Mouse (Mus musculus) brain, adult 2 months (tissue): ENCODE measurements around the gene Zfp622.
A peak's percentile ranks its signal among the peaks of the same experiment; 100 is the strongest.
"Not testable (repeated sequence)": the region's sequence is repeated elsewhere in the genome, so short reads cannot be mapped to it uniquely, and the experiment has no call there.

Experiments used
- DNase-seq: peaks from one replicate; pipeline ENCODE4 v3.0.0; 2011; ENCODE audit warnings: low read depth, low spot score

Zfp622 gene

DNA sequence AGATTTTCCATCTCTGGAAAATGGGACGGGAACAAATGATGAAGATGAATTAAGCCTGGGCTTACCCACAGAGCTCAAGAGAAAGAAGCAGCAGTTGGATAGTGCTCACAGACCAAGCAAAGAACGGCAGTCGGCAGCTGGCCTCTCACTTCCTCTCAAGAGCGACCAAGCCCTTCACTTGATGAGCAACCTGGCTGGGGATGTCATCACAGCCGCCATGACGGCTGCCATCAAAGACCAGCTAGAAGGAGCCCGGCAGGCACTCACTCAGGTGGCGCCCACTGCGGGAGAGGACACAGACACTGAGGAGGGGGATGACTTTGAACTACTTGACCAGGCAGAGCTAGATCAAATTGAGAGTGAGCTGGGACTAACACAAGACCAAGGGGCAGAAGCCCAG, 12.6 kb upstream of the Zfp622 start:
- DNase-seq: no peak

GRCm38 (mm10) chr15:25972758-25973157, 11.4 kb upstream of the Zfp622 start:
- DNase-seq: no peak

GRCm38 (mm10) chr15:25974352-25974751, 9.8 kb upstream of the Zfp622 start:
- no peak for DNase-seq

GRCm38 (mm10) chr15:25975810-25976209, 8.4 kb upstream of the Zfp622 start:
- no peak for DNase-seq

- not testable (repeated sequence) for DNase-seq
Observed at GRCm38 (mm10) chr15:25983614-25984013, 552 bp upstream of the Zfp622 start.

- no peak for DNase-seq
Observed at GRCm38 (mm10) chr15:25984734-25985492, 747 bp downstream of the Zfp622 start.

DNA sequence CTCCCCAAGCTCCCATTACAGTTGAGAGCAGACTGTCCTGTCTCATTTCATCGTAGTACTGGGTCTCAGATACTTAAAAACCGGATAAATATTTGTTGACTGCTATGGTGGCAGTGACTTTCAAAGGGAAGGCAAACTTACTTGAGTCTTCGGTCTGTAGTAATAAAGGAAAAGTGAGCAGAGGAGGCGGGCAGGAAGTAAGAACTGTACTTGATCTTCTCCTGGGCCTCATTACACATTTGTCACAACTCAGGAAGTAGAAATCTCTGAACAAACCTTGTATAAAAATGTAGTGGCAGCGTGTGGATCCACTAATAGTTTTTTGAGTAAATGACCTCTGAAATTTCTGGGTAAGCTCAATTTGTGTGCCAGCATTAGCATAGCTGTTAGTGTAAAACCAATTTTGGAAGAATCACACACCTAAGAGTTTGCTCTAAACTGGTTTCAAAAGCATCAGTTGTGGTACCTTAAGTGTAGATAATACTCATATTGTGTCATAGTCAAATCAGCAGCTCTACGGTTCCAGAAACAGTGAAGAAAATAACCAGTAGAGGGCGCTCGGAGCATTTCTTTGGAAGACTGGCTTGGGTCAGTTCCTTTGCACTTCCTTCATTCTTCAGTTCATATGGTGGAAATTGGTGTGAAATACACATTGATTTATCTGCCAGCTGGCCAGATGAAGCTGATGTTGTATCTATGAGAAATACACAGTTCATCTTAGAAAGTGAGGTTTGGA, 9.0 kb downstream of the Zfp622 start:
- peak; percentile 81 for DNase-seq

- DNase-seq: peak; percentile 74
Observed at GRCm38 (mm10) chr15:25995521-25995920, 11.4 kb downstream of the Zfp622 start.

DNA sequence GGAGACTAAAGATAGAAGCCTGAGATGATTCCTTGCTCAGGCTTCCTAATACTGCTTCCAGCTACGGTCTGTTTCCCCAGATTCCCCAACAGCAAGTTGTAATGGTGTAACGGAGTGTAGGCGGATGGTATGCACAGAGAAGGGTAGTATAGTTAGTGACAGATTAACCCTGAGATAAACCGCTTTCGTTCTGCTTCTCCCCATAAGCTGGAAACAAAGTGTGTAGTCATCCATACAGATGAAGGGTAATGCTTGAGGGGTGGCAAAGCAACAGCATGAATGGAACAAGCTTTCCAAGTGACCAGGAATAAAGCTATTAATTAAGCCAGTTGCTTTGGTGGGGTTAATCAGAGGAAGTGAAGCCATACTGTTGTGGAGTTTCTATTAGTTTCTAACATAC, 15.4 kb downstream of the Zfp622 start:
- DNase-seq: not testable (repeated sequence)

DNA sequence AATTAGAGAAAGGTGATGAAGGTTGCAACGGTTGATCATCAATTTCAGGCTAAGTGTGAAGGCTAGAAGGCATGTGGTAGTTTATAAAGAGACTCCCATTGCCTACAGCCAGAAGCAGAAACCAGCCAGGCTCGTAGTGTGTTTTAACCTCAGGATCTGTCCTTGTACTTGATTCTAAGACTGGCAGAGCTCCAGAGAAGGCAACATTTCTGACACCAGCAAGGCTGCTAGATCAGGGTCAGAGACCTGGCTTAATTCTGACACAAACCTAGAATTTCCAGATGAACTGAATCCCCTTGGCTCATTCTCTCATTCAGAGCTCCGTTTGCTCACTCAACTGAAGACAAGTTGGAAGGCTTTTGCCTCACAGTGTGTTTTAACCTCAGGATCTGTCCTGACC, 24.5 kb downstream of the Zfp622 start:
- no peak for DNase-seq

DNA sequence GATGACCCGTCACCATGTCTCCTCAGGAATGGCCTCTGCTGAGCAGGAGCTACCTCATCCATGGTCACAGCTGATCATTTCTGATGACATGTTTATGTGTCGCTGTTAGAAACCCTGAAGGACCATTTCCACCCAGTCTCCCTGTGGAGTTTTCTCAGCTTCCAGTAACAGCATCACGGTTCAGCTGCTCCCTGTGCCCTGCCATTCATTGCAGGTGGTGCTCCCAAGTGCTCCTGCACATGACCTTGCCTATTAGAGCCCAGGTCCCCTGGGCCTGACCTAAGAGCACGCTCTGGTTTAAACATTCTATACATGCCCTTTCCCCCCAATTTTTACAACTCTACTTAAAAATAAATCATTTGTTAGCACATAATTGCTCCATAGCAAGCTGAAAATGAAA, 28.7 kb downstream of the Zfp622 start:
- DNase-seq: no peak

- no peak for DNase-seq
Observed at GRCm38 (mm10) chr15:26015979-26016665, 32.0 kb downstream of the Zfp622 start.

DNA sequence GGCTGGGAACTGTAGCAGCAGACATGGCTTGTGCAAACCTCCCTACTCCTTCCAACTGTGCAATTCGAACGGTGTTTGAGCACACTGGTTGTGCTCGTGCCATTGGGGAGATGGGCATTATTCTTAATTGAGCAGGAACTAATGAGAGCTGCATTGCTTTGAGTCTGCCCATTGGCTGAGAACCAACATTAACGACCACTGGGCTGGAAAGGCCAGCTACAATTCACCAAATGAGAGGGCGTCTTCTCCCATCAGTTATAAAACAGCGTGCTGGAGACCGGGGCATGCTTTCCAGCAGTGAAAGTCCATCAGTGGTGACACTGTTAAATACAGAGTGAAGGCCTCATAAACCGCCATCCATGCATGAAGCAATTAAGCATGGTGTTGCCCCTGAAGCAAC, 37.6 kb downstream of the Zfp622 start:
- DNase-seq: no peak

- no peak for DNase-seq
Observed at GRCm38 (mm10) chr15:26022636-26023035, 38.5 kb downstream of the Zfp622 start.

DNA sequence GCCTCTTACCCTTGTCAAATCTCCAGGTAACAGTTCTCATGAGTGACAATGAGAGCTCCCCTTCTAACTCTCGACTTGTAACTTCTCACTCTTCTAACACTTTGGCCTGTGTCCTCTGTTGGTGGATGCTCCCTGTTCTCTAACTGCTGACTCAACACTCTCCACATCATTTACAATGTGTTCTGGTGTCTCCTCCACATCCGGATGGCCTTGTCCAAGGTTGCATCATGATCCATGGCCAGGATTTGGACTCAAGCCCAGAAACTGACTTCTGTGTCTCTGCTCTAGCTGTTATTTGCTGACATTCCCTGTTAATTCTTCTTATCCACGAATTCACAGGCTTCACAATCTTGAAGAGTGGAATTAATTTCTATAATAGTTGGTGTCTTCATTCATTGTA, 47.5 kb downstream of the Zfp622 start:
- peak; percentile 41 for DNase-seq

- no peak for DNase-seq
Observed at GRCm38 (mm10) chr15:26040567-26040966, 56.4 kb downstream of the Zfp622 start.

DNA sequence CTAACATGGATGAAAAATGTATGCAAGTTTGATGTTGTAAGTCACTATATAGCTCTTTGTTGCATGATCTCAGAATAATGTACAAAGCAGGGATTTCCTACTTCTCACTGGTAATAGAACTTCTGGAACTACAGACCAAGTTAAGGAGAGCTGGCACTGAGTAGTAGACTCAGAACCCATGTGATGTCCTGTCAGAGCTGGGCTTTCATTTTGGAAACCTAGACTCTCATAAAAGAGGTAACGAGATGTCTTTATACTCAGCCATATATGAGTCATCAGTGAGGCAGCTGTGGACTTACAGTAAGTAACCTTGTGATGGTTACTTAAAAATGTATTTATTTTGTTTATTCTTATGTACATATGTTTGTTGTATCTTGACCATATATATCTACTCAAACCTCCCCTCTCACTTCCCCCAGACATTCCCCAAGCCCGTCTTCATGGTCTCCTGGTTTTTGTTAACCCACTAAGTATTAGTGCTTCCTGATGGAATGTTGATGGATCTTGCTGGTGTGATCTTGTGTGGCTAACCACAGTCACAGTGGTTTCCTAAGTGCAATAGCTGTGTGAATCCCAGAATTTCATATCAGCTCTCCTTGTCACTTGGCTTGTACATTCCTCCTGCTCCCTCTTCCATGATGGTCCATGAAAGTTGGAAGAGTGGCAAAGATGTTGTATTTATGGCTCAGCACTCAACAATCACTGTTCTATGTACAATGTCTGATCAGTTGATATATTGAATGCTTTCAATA, 57.2 kb downstream of the Zfp622 start:
- peak; percentile 3 for DNase-seq
